Mouse (Mus musculus): Measurements from ENCODE around the gene Sox21.
A peak's percentile ranks its signal among the peaks of the same experiment; 100 is the strongest.

Gene Sox21

GRCm38 (mm10) chr14:118225061-118225743 lies 11.6 kb downstream of the Sox21 start:
- no peak for DNase-seq (ENCODE audit: low spot score in 2 of 2)

DNA sequence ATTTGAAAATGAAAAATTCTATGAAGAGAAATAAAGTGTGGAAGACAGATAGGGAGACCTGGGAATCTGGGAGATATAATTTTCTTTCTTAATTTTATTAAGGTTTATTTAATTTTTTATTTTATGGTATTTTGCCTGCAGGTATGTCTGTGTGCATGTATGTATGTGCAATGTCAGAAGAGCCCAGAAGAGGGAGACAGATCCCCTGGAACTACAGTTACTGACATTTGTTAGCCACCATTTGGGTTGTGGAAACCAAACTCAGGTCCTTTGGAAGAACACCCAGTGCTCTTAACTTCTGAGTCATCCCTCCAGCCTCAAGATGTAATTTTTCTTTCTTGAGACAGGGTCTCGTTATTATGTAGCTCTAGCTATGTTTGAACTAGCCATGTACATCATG lies 15.9 kb downstream of the Sox21 start:
- DNase-seq (ENCODE audit: low spot score in 2 of 2): no peak

DNA sequence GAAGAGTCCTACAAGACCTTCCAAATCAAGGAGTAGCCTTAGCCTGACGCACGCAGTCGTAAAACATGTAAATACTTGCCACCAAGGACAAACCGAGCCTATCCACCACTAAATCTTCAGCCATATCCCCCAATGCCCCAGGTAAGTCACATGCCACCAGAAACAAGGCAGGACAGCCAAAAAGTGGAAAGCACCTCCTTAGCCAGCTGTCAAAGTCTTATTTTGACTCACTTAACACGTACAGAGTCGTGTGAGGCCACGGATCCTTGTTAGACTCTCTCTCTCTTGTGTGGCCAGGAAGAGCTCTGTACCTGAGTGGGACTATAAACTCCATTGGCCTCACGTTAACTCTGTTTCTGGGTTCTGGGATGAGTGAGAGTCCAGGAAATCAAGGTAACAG lies 20.0 kb downstream of the Sox21 start:
- no peak for DNase-seq (ENCODE audit: low spot score in 2 of 2)

DNA sequence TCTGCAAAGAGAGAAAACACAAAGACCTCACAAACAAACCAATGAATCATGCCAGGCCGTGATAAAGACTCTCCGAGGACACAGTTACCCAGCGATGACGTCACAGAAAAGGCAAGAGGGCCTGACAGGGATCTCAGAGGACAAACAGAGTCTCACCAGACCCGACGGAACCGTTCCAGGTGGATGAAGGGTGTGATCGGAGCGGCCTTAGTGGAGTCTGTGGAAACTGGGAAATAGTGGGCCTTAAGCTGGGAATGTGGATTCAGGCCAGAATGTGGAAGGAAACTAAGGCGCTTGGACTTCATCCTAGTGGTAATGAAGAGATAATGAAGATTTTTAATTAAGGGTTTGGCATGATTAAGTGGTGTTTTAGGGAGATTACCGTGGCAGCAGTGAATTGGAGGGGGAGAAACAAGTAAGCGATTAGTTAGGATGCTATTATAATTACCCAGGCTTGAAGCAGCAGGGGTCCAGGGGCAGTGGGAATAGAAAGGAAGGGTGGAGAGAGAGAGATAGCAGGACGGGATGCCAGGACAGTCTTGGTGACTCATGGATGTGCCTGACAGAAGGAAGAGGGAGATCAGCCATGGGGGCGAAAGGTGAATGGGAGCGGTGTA lies 24.5 kb downstream of the Sox21 start:
- no peak for DNase-seq (ENCODE audit: low spot score in 2 of 2)

GRCm38 (mm10) chr14:118209642-118210041 lies 27.2 kb downstream of the Sox21 start:
- no peak for DNase-seq (ENCODE audit: low spot score in 2 of 2)

- no peak for DNase-seq (ENCODE audit: low spot score in 2 of 2)
Observed at GRCm38 (mm10) chr14:118207347-118207746, 29.5 kb downstream of the Sox21 start.

GRCm38 (mm10) chr14:118203031-118203430 lies 33.8 kb downstream of the Sox21 start:
- peak in 1 of 2 experiments; percentile 8 for DNase-seq (ENCODE audit: low spot score in 2 of 2)

GRCm38 (mm10) chr14:118202006-118202405 lies 34.8 kb downstream of the Sox21 start:
- DNase-seq (ENCODE audit: low spot score in 2 of 2): no peak

DNA sequence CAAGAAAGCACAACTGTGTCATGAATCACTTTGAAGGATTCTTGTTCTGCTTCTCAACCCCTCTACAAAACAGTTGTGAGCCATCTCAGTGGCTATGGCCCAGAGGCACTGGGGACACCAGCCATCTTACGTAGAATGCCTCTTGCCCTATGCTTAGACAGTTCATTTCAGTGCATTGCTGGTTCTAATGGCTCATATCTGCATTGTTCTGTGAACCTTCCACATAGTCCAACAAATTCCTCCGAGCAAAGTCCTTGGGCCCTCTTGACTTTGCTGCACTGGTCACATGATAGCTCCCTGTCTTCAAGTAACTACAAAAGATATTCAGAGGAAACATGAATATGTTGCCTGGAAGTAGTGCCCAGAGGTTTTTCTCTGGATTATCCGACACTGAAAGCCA lies 36.1 kb downstream of the Sox21 start:
- DNase-seq (ENCODE audit: low spot score in 2 of 2): no peak

DNA sequence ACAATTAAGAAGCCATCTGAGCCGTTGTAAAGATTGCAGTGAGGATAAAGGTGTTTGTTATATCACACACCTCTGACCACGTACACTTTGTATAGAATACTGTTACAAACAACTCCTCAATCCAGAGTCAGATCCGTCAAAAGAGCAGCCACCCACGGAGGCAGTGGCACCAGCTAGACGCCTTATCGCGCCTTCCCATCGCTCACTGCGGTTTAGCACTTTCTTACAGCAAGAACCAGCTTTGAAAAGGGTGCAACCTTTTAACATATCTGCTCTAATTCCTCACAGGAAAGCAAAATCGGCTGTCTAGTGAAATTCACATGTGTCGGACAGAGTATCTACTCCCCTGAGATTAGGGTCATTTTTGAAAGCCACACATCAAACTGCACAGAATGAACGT lies 39.8 kb downstream of the Sox21 start:
- no peak for DNase-seq (ENCODE audit: low spot score in 2 of 2)

DNA sequence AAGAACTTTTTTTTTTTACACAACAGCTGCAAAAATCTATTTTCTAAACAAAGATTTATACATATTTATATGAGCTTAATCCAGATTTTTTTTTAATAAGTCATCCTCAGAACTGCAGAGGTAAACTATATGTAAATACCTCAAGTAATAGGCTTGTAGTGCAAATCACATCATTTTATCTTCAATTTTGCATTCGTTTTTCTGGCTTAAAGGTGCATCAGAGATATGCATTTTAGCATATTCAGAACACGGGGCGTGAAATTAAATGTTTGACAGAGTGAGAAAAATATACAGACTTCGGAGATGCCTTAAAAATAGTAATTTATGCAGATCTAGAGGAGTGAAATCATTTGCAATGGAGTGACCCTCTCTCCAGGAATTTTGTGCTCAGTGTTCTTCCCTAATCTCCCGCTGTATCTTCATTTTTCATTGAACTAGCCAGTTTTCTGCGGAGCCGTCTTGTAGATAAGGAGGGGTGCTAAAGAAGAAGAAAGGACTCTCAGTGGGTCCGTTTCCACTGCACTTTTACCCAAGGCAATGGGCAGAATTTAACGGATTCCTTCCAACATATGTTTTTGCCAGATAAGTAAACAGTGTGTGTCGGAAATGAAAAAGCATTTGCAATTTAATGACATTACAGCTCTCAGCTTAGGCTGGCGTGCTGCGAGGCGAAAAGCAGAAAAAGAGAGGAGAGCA lies 42.5 kb downstream of the Sox21 start:
- no peak for DNase-seq (ENCODE audit: low spot score in 2 of 2)

- DNase-seq (ENCODE audit: low spot score in 2 of 2): no peak
Observed at GRCm38 (mm10) chr14:118193663-118194062, 43.2 kb downstream of the Sox21 start.

GRCm38 (mm10) chr14:118193001-118193628 lies 43.7 kb downstream of the Sox21 start:
- DNase-seq (ENCODE audit: low spot score in 2 of 2): no peak

DNA sequence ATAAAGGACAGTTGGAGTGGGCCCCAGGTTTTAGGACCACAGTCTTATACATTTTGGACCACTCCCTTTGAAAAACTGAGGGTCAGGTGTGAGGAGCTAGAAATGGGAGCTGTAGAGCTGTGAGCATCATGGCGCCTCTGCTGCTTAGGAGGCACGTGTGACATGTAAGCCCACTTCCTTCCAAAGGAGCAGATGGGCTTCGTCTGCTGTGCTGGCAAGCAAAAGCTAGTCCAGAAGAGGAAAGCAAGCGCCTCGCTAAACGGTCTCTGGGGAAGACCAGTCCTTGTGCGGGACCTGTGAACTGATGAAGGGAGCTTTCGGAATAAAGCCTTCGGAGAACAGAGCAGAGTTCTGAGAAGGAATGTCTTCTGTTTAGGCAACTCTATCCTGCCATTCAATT lies 45.4 kb downstream of the Sox21 start:
- no peak for DNase-seq (ENCODE audit: low spot score in 2 of 2)
